In the genomic region with DNA sequence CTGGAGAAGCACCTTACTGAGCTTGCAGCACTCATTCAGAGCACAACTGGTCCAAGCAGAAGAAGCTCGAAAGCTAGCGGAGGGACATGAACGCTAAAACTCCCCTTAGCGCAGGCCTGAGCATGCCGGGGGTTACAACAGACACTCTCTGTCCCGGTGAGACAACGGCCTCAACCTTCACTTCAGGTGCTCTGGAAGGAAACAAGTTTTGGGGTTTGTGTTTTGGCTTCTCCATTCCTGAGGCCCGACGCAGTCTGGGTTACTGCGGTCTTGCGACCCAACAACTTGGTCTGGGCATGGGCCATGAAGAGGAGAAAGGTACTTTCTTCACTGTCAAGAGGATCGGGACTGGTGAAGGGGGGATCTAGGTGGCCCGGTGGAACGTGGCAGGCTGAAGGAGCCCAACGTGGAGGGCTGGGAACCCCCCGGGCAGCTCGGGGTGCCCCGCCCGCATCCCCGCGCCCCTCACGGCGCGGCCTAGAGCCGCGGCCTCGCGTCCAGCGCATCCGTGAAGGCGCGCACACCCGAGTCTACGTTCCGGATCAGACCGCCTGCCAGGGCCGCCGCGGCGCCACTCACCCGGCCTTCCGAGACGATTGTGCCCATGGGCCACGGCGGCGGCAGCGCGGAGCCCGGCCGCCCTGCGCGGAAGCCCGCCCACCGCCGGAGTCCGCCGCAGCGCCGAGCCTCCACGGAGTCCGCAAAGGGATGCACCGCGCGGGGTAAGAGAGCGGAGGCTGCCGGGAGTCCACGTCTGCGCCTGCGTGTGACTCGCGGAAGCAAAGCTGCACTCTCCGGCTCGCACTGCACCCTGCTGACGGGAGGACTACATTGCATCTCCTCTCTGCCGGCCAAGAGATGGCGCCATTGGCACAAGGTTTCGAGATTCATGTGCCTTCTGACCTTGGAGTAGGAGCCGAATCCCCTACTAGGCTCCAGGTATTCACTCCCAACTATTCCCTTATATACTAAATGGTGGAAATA, we compare ENCODE assay signal across 8 mouse cellular contexts. TPM values are rescaled to one million over a fixed set of nuclear protein-coding genes. Genes with fewer than 3 reads are reported as not detected.
DNase-seq lines count a peak whose midpoint lies in the region; ATAC-seq lines count a peak whose summit lies in the region.

No protein-coding gene starts in this region.

- H3K27ac ChIP-seq in hindbrain, embryonic 14.5 days: peak overlapping the region; percentile 68; the same call in 1 of the 2 replicates

- H3K27me3 ChIP-seq in hindbrain, embryonic 14.5 days (ENCODE audit: control insufficient read depth, insufficient read depth, low read length): no peaks in the 10 kb centered on the region

- WGBS in hindbrain, embryonic 14.5 days: under 1% methylated on average over 75 of the region's 78 CpGs

- ATAC-seq in hindbrain, embryonic 14.5 days (ENCODE audit: low FRiP score): peak; percentile 100

- peak overlapping the region; percentile 83 for H3K4me2 ChIP-seq in hindbrain, embryonic 14.5 days (replicated peaks)

- H3K4me1 ChIP-seq in hindbrain, embryonic 14.5 days (replicated peaks; ENCODE audit: control insufficient read depth, insufficient read depth, low read length): peaks cover 10% of the 10 kb centered on the region

- peak; percentile 95 for DNase-seq in R1 (ENCODE audit: low read depth, low spot score)
- peak; percentile 97 to 98 for DNase-seq in cerebellum, postnatal 25 days
- DNase-seq in frontal cortex, postnatal 25 days (ENCODE audit: low spot score in 2 of 2): peak; percentile 95 to 96
- peak; percentile 97 for DNase-seq in hindbrain, embryonic 14.5 days (ENCODE audit: low spot score)
- peak; percentile 93 to 95 for DNase-seq in layer of hippocampus, postnatal 36 days
- peak; percentile 95 for DNase-seq in lung, postnatal 36 days
- DNase-seq in retina, postnatal 1 day: peak; percentile 97
- peak; percentile 90 to 91 for DNase-seq in urinary bladder, adult 18-20 months (ENCODE audit: low spot score in 2 of 2)

- H3K36me3 ChIP-seq in hindbrain, embryonic 14.5 days (replicated peaks; ENCODE audit: control insufficient read depth, insufficient read depth): peaks cover 29% of the 10 kb centered on the region

- no peaks in the 10 kb centered on the region for H3K9me3 ChIP-seq in hindbrain, embryonic 14.5 days (ENCODE audit: control insufficient read depth, low read length)

- H3K4me3 ChIP-seq in hindbrain, embryonic 14.5 days (replicated peaks; ENCODE audit: low read length): peak overlapping the region; percentile 87

- H3K9ac ChIP-seq in hindbrain, embryonic 14.5 days: peak overlapping the region; percentile 93

RNA-seq across cellular contexts. Expression of a gene that starts 1.2 kb away (rescaled TPM):
- 116 and 118 TPM in 2 replicates for polyA plus RNA-seq in hindbrain, embryonic 14.5 days (2014; fragmentation: Nextera tagmentation; extraction: Ambion mirVana)
- 10 to 100 TPM; 72.4 to 86.0 TPM for total RNA-seq in layer of hippocampus, postnatal 36 days (2021)

RNA-seq across cellular contexts. Expression of a gene that starts 23.3 kb away (rescaled TPM):
- not detected in 2 replicates for polyA plus RNA-seq in hindbrain, embryonic 14.5 days (2014; fragmentation: Nextera tagmentation; extraction: Ambion mirVana)
- not detected for total RNA-seq in layer of hippocampus, postnatal 36 days (2021)

RNA-seq across cellular contexts. Expression of a gene that starts 39.8 kb away (rescaled TPM):
- polyA plus RNA-seq in hindbrain, embryonic 14.5 days (2014; fragmentation: Nextera tagmentation; extraction: Ambion mirVana): 0.09 TPM in 1 of 2 replicates, not detected in the other
- under 1 TPM; 0.10 to 0.35 TPM for total RNA-seq in layer of hippocampus, postnatal 36 days (2021)

RNA-seq across cellular contexts. Expression of a gene that starts 48.9 kb away (rescaled TPM):
- polyA plus RNA-seq in hindbrain, embryonic 14.5 days (2014; fragmentation: Nextera tagmentation; extraction: Ambion mirVana): 27.6 and 32.0 TPM in 2 replicates
- 10 to 100 TPM; 41.6 to 43.2 TPM for total RNA-seq in layer of hippocampus, postnatal 36 days (2021)

Comparison
In these comparisons a context has a peak if more than half of its experiments do, and no peak if none do; other contexts are left out.
1. Peak in every context shown above with its lines: DNase-seq, ATAC-seq, H3K4me3 ChIP-seq and H3K27ac ChIP-seq.